Mouse (Mus musculus) left cerebral cortex, adult 6 months (tissue): ENCODE data around the gene E2f4. TPM values are rescaled to one million over a fixed set of nuclear protein-coding genes. Genes with fewer than 3 reads are reported as not detected.

Source experiments
- long read RNA-seq, 2 experiments: library from polyadenylated mRNA; unstranded; transcript quantifications; one replicate each; pipeline ENCODE4 v2.0.0; 2019 to 2020
- polyA plus RNA-seq: library from polyadenylated mRNA; unstranded; fragments of <200 nt; fragmentation: Nextera tagmentation; gene quantifications from 2 replicates; pipeline ENCODE4 v1.2.3, GENCODE M21; 2021

Gene E2f4
- 6.2 and 34.8 TPM in 2 replicates for polyA plus RNA-seq
- long read RNA-seq, experiment 1, transcript E2f4-201 (10 exons, 1,993 nt), result major isoform, 36 of 52 reads
- long read RNA-seq, experiment 1, partial matches to known transcripts, result 6 of 52 reads
- long read RNA-seq, experiment 1, other reads (novel, unspliced or antisense), result 9 of 52 reads
- long read RNA-seq, experiment 2, transcript E2f4-201 (10 exons, 1,993 nt), result major isoform, 11 of 16 reads
- long read RNA-seq, experiment 2, partial matches to known transcripts, result 5 of 16 reads
- long read RNA-seq, experiment 2, other reads (novel, unspliced or antisense), result 0 of 16 reads

GRCm38 (mm10) chr8:105297511-105298192, at the start of gene E2f4:
TSS of gene E2f4 (plus strand) at chr8:105297663.

DNA sequence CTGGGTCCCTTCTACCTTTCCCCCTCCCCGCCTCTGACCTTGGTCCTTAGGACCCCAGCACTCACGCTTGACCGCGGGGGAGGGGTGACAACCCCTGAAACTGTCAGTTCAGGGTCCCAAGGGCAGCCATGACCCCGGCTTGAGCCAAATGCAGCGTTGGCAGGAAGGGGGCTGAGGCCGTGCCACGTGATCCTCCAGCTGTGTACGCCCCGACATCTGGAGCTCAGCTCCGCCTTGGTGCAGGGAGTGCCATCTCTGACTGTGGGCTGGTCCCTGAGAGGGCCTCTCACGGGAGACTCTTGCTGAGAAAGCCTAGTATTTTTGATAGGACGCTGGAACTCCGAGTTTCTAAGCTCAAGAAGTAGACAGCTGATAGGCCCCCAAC, 42.5 kb upstream of the E2f4 start, which contains the start of gene B3gnt9:
Gene B3gnt9 (minus strand): TSS at position 188 of the 385 bp plus-strand sequence.

DNA sequence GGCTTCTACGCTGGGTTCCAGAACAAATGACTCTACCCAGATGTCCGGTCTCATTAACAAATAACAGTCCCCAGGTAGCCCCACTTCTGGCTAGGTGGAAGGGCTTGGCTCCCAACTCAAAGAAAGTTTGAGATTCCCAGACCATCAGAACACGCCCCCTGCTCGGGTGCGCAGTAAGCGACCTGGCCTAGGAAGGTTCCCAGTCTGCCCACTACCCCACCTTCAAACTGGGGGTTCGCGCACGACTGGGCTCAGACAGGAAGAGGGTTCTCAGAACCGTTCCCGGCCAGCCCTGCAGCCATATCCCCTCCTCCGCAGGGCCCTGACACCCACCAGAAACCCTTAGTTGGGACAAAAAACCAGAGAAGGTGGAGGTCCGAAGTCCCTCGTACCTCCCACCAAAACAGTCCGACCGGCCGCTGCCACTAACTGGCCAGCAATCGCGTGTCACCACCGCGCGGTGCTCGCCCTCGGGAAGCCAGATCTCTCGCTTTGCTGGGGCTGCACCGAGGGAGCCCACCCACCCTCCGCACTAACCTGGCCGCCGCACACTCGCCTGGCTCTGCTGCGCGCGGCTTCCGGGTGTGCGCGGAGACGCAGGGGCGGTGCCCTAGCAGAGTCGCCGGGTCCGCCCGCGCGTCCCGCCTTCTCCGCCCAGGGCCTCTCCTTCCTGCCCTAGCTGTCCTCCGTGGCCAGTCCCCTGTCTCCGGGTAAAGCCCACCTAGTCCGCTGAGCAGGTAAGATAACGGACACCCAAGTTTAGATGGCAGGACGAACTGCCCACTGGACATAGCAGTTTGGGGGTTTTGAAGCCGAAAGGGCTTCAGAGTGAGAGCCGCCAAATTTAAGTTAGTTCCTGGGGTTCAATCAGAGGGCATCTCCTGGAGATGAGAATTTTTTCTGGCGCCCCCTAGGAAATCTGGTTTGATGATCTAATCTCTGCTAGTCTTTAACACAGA, 33.2 kb upstream of the E2f4 start, which contains the start of the genes Tradd and Fbxl8:
Gene Tradd (minus strand): TSS at position 586 of the 959 bp plus-strand sequence.
Gene Fbxl8 (plus strand): TSS at position 625 of the 959 bp plus-strand sequence.

DNA sequence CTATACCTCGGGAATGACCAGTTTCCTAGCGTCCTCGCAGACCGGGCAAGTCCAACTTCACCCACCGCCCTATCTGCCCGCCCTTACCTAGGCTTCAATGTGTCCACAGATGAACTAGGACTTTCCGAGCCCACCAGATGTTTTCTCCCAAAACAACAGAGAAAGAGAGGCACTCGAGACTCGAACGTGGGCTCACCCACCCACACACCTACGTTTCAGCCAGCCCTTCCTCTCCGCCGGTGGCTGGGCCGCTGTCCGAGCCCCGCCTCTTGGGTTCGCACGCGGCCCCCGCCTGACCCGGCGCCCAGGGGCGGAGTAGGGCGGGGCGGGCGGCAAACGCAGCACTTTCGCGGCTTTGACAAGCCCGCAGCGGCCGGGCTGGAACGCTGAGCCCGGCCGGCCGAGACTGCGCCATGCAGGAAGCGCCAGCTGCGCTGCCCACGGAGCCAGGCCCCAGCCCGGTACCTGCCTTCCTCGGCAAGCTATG, 28.0 kb upstream of the E2f4 start, which contains the start of gene Hsf4:
Gene Hsf4 (plus strand): TSS at position 341 of the 487 bp plus-strand sequence.

GRCm38 (mm10) chr8:105275840-105276239, 21.6 kb upstream of the E2f4 start, which contains the start of gene Nol3:
TSS of gene Nol3 (plus strand) at chr8:105276140.

DNA sequence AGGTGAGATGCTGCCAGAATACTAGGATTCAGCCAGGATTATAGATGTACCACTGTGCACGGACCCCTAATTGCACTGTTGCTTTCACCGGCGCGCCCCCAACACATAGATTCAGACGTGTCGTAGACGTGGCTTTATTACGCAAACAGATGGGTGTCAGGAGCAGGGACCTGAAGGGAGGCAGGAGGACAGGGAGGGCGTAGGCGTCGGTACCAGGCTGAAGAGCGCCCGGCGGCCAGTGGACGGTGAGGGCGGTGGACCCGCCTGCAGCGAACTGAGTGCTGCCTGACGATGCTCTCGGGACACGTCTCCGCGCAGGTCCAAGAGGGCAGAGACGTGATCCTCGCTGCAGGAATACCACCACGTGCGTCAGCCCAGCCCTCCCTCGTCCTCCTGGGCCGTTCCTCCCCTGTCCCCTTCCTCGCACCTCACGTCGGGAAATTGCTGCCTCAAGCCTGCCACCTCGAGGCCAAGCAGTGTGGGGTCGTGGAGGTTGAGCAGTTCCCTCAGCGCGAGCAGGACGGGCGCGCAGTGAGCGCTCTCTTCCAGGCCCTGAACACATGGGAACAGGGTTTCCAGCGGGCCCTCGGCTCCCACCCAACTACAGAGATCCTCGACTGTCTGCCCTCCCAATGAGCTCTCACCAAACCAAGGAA, 7.5 kb upstream of the E2f4 start, which contains the start of gene 4931428F04Rik:
Gene 4931428F04Rik (minus strand): TSS at position 60 of the 656 bp plus-strand sequence.

GRCm38 (mm10) chr8:105295895-105296573, 1.4 kb upstream of the E2f4 start, which contains the start of gene Exoc3l:
TSS of gene Exoc3l (minus strand) at chr8:105296101.

DNA sequence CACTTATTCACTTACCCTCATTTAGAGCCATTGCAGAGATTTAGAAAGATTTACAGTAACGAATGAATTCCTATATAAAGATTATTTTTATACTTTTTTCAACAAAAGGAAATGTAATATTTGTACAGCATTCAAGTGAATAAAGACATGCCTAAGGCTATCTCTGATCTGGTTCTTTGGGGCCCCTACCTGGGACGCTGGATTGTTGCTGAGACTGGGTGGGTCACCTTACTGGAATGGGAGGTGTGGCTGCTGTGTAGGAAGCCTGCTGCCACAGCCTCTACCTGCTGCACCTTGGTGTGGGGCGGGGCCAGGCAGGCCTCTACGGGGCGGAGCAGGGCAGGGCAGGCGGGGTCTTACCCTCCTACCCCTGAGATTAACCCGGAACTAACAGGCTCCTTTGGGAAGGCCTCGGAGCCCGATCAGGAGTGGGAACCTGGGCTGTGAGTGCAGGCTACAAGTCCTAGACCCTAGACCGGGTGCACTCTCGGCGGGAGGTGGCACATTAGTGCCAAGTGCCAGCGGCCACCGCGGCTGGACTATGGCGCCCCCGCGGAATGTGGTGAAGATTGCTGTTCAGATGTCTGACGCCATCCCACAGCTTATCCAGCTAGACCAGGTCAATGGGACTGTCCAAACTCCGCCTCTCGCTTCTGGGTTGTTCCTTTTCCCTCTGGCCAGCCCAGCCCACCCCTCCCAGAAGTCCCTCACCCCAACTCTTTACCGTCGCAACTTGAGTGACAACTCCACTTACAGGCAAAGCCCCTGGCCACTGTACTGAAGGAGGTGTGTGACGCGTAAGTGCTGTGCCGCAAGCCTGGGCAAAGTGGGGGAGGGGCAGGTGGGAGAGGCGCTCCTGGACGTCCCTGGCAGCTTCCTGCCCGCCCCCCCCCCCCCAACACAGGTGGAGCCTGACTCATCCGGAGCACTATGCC, 8.0 kb downstream of the E2f4 start, which contains the start of gene Elmo3:
Gene Elmo3 (plus strand): TSS at position 391 of the 935 bp plus-strand sequence.

GRCm38 (mm10) chr8:105326141-105326672, 28.7 kb downstream of the E2f4 start, which contains the start of the genes Lrrc29 and Tmem208:
TSS of gene Lrrc29 (minus strand) at chr8:105326278.
TSS of gene Tmem208 (plus strand) at chr8:105326354.

GRCm38 (mm10) chr8:105347428-105348221, 50.2 kb downstream of the E2f4 start, which contains the start of gene Fhod1:
TSS of gene Fhod1 (minus strand) at chr8:105347953.

GRCm38 (mm10) chr8:105348450-105349095, 51.1 kb downstream of the E2f4 start, which contains the start of gene Slc9a5:
TSS of gene Slc9a5 (plus strand) at chr8:105348843.

Other genes with a start within 250 kb of the E2f4 start
- gene Ces3a, start 249.1 kb upstream of the E2f4 start, polyA plus RNA-seq, result not detected in 2 replicates
- not detected in 2 replicates for gene Ces3b, start 213.9 kb upstream of the E2f4 start, polyA plus RNA-seq
- gene Ces4a, start 165.9 kb upstream of the E2f4 start, polyA plus RNA-seq, result not detected in 2 replicates
- 8.5 and 10.8 TPM in 2 replicates for gene Cbfb, start 127.0 kb upstream of the E2f4 start, polyA plus RNA-seq
- gene D230025D16Rik, start 72.5 kb upstream of the E2f4 start, polyA plus RNA-seq, result 22.2 and 27.3 TPM in 2 replicates
- gene B3gnt9, start 42.5 kb upstream of the E2f4 start, polyA plus RNA-seq, result 3.3 and 4.8 TPM in 2 replicates
- gene Tradd, start 33.1 kb upstream of the E2f4 start, polyA plus RNA-seq, result 8.4 and 9.6 TPM in 2 replicates
- 1.7 and 2.3 TPM in 2 replicates for gene Fbxl8, start 33.0 kb upstream of the E2f4 start, polyA plus RNA-seq
- 3.0 and 10.1 TPM in 2 replicates for gene Hsf4, start 27.9 kb upstream of the E2f4 start, polyA plus RNA-seq
- 24.6 and 25.1 TPM in 2 replicates for gene Nol3, start 21.5 kb upstream of the E2f4 start, polyA plus RNA-seq
- gene 4931428F04Rik, start 7.8 kb upstream of the E2f4 start, polyA plus RNA-seq, result 11.4 and 13.1 TPM in 2 replicates
- gene Exoc3l, start 1.6 kb upstream of the E2f4 start, polyA plus RNA-seq, result 3.5 and 4.2 TPM in 2 replicates
- 0.30 and 0.51 TPM in 2 replicates for gene Elmo3, start 7.9 kb downstream of the E2f4 start, polyA plus RNA-seq
- gene Lrrc29, start 28.6 kb downstream of the E2f4 start, polyA plus RNA-seq, result 0.59 and 0.69 TPM in 2 replicates
- gene Tmem208, start 28.7 kb downstream of the E2f4 start, polyA plus RNA-seq, result 107 and 111 TPM in 2 replicates
- 0.18 and 0.25 TPM in 2 replicates for gene Fhod1, start 50.3 kb downstream of the E2f4 start, polyA plus RNA-seq
- 2.7 and 6.3 TPM in 2 replicates for gene Slc9a5, start 51.2 kb downstream of the E2f4 start, polyA plus RNA-seq
- not detected in 2 replicates for gene Plekhg4, start 75.6 kb downstream of the E2f4 start, polyA plus RNA-seq
- gene Kctd19, start 115.8 kb downstream of the E2f4 start, polyA plus RNA-seq, result not detected in 2 replicates
- 0.18 TPM in 1 of 2 replicates, not detected in the other for gene Lrrc36, start 115.9 kb downstream of the E2f4 start, polyA plus RNA-seq
- gene Tppp3, start 173.9 kb downstream of the E2f4 start, polyA plus RNA-seq, result 48.4 and 62.7 TPM in 2 replicates
- gene Zdhhc1, start 199.2 kb downstream of the E2f4 start, polyA plus RNA-seq, result 21.7 and 24.6 TPM in 2 replicates
- gene Hsd11b2, start 221.1 kb downstream of the E2f4 start, polyA plus RNA-seq, result not detected in 2 replicates